Mouse (Mus musculus) liver, embryonic 11.5 days (tissue): ENCODE data around the gene Taok3. TPM values are rescaled to one million over a fixed set of nuclear protein-coding genes. Genes with fewer than 3 reads are reported as not detected.
"Not testable (repeated sequence)": the region's sequence is repeated elsewhere in the genome, so short reads cannot be mapped to it uniquely, and the experiment has no call there.

Experiments used
- ATAC-seq: fragments of 200-750 bp; cut with Nextera tagmentation; replicated peaks from 2 replicates; pipeline ENCODE4 v1.8.0; 2017; ENCODE audit warnings: moderate number of reproducible peaks, mild to moderate bottlenecking, moderate TSS enrichment, moderate library complexity; ENCODE audit not compliant: low FRiP score
- DNase-seq: peaks from one replicate; pipeline ENCODE4 v3.0.0-alpha.2; 2017; ENCODE audit warnings: low spot score
- H3K27ac ChIP-seq: fragments of 300-500 bp; sonication (generic); 2 replicates; pipeline ENCODE4 v1.5.1; 2014; ENCODE audit warnings: mild to moderate bottlenecking, low read depth, low read length, control low read depth
- H3K27me3 ChIP-seq: fragments of 300-500 bp; sonication (generic); replicated peaks from 2 replicates; pipeline ENCODE4 v1.6.1; 2014; ENCODE audit warnings: low read length, mixed read lengths; ENCODE audit not compliant: control insufficient read depth, insufficient read depth
- H3K36me3 ChIP-seq: fragments of 300-500 bp; sonication (generic); 2 replicates; pipeline ENCODE4 v1.6.1; 2014; ENCODE audit warnings: mild to moderate bottlenecking, low read length, moderate library complexity, mixed read lengths; ENCODE audit not compliant: control insufficient read depth, insufficient read depth
- H3K4me1 ChIP-seq: fragments of 300-500 bp; sonication (generic); replicated peaks from 2 replicates; pipeline ENCODE4 v1.6.1; 2014; ENCODE audit warnings: low read length, mixed read lengths; ENCODE audit not compliant: control insufficient read depth, insufficient read depth
- H3K4me2 ChIP-seq: fragments of 300-500 bp; sonication (generic); 2 replicates; pipeline ENCODE4 v1.6.1; 2014; ENCODE audit warnings: mild to moderate bottlenecking, control low read depth, moderate library complexity
- H3K4me3 ChIP-seq: fragments of 300-500 bp; sonication (generic); 2 replicates; pipeline ENCODE4 v1.5.1; 2014; ENCODE audit warnings: low read depth, low read length, control low read depth
- H3K9ac ChIP-seq: fragments of 300-500 bp; sonication (generic); 2 replicates; pipeline ENCODE4 v1.6.1; 2014; ENCODE audit warnings: low read depth, low read length, control low read depth
- H3K9me3 ChIP-seq: fragments of 300-500 bp; sonication (generic); 2 replicates; pipeline ENCODE4 v1.6.1; 2016; ENCODE audit warnings: low read length, inconsistent platforms, mixed read lengths; ENCODE audit not compliant: control insufficient read depth
- WGBS: fragments of 180-500 bp; shearing (Covaris S2); extraction: QIAGEN DNeasy Blood & Tissue Kit; methylation state at CpG from one replicate; pipeline ENCODE4 v1.1.7; 2014; 5-methylcytosine and 5-hydroxymethylcytosine counted together
- polyA plus RNA-seq: library from polyadenylated mRNA; unstranded; fragments of >200 nt; fragmentation: Nextera tagmentation; extraction: Ambion mirVana; gene quantifications from 2 replicates; pipeline ENCODE4 v1.2.1, GENCODE M21; 2014

Taok3 gene
- polyA plus RNA-seq, 1 experiment from 2014 or later = 69.3 TPM

GRCm38 (mm10) chr5:117286286-117286685 is 166.4 kb downstream of the Taok3 start:
- Histone ChIP-seq H3K27ac (no peak overlapping the region), H3K4me2 (peak overlapping the region; percentile 71), H3K4me1 (peaks cover 17% of the 10 kb centered on the region), H3K27me3 (no peaks in the 10 kb centered on the region), H3K36me3 (peaks cover 20% of the 10 kb centered on the region; the same call in 1 of the 2 replicates), H3K9ac (peak overlapping the region; percentile 85), H3K9me3 (no peaks in the 10 kb centered on the region), H3K4me3 (peak overlapping the region; percentile 83)
- 63% methylated on average over 3 of the region's 3 CpGs for WGBS
- DNase-seq = no peak
- no peak for ATAC-seq

DNA sequence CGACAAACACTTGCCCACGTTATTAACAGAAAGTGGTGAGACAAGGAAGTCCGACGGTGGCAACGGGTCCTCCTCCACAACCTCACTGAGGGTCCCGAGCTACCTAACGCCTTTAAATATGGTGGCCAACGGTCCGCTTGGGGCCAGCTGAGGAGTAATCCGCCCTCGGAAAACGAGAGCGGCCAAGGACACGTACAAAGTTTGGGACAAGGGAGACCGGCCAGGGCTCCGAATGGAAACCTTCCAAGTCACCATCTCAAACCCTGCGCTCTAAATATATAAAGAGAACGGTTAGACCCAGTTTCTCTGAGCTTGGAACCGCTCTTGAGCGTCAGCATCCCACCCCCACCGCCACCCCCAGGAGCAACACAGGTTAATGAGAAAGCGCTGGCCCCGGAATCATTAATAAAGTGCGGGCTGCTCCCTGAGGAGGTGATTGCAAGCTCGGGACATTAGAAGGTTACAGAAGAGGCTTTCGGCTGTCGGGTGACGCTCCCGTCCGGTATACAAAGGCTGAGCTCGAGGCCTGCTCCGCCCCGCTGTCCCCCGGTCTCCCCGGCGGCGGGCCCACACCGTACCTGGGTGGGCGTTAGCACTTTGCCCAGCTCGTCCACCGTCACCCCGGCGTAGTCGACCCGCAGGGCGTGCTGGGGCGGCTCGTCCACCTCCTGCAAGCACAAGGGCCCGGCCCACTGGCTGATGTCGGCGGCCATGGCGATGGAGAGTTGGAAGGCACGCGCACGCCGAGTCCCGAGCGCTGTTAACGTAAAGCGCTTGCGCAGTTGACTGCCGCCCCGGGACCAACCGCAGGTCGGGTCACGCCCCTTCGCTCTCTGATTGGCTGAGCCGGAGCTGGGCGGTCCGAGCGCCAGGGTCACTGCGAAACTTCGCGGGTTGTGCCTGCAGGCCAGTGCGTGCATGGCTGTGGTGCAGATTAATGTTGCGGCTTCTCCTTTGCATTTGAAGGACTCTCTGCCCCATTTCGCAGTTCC is 167.2 kb downstream of the Taok3 start, which contains the start of gene Pebp1:
Gene Pebp1, minus strand, starts transcription at position 795 of the 992 bp plus-strand sequence.
- ATAC-seq (peak; percentile 97), DNase-seq (peak; percentile 92)
- peaks cover 20% of the 10 kb centered on the region; the same call in 1 of the 2 replicates for H3K36me3 ChIP-seq
- no peaks in the 10 kb centered on the region for H3K27me3 ChIP-seq
- H3K4me3 ChIP-seq = peak within 1 kb of the TSS; percentile 83
- peak within 1 kb of the TSS; percentile 71 for H3K4me2 ChIP-seq
- H3K9ac ChIP-seq = peak within 1 kb of the TSS; percentile 85
- WGBS = under 1% methylated on average over 76 of the region's 77 CpGs
- no peaks in the 10 kb centered on the region for H3K9me3 ChIP-seq
- peak within 1 kb of the TSS; percentile 53 for H3K27ac ChIP-seq
- peaks cover 17% of the 10 kb centered on the region for H3K4me1 ChIP-seq

GRCm38 (mm10) chr5:117289646-117290045 is 169.7 kb downstream of the Taok3 start:
- no peak overlapping the region for H3K27ac ChIP-seq
- H3K9me3 ChIP-seq = no peaks in the 10 kb centered on the region
- no peak overlapping the region for H3K4me3 ChIP-seq
- H3K36me3 ChIP-seq = peaks cover 5% of the 10 kb centered on the region; the same call in 1 of the 2 replicates
- DNase-seq = no peak
- H3K4me1 ChIP-seq = peaks cover 12% of the 10 kb centered on the region
- no peak for ATAC-seq
- no peak overlapping the region for H3K9ac ChIP-seq
- no peaks in the 10 kb centered on the region for H3K27me3 ChIP-seq
- H3K4me2 ChIP-seq = no peak overlapping the region

DNA sequence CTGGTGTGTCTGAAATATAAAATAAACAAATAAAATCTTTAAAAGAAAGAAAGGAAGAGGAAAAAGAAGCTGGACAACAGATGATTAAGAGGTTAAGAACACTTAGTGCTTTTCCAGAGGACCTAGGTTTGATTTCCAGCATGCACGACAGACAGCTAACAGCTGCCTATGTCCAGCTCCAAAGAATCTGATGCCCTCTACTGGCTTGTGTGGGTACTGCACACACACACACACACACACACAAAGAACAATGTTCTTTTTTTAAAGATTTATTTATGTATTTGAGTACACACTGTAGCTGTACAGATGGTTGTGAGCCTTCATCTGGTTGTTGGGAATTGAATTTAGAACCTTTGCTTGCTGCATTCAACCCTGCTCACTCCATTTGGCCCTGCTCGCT is 170.2 kb downstream of the Taok3 start:
- Histone ChIP-seq H3K4me3 (no peak overlapping the region), H3K9ac (no peak overlapping the region), H3K4me1 (peaks cover 9% of the 10 kb centered on the region), H3K27ac (no peak overlapping the region), H3K27me3 (no peaks in the 10 kb centered on the region), H3K4me2 (no peak overlapping the region), H3K36me3 (peaks cover 3% of the 10 kb centered on the region; the same call in 1 of the 2 replicates), H3K9me3 (no peaks in the 10 kb centered on the region)
- DNase-seq (no peak), ATAC-seq (no peak)
- WGBS = 88% methylated on average over 2 of the region's 2 CpGs

DNA sequence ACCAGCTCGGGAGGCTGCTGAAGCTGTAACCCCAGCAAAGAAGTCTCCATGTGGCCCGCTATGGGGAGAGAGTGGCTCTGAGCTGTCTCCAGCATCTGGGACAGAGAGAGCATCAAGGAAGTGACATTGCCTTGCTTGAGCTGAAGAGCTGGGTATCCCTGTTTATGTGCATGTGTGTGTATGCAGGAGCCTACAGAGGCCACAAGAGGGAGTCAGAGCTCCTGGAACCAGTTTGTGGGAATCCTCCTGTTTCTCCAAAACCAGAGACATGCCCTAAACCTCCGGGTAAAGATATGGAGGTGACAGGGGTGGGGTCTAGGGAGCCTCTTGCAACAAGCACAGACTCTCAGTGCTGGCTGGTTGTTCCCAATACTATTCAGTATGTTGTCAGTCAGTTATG is 171.4 kb downstream of the Taok3 start:
- Histone ChIP-seq H3K27ac (no peak overlapping the region), H3K9ac (no peak overlapping the region), H3K4me2 (no peak overlapping the region), H3K36me3 (no peaks in the 10 kb centered on the region), H3K9me3 (no peaks in the 10 kb centered on the region), H3K4me1 (peaks cover 7% of the 10 kb centered on the region), H3K27me3 (no peaks in the 10 kb centered on the region), H3K4me3 (no peak overlapping the region)
- no peak for ATAC-seq
- WGBS = 77% methylated on average over 3 of the region's 3 CpGs
- DNase-seq = no peak

- no peak overlapping the region for H3K4me2 ChIP-seq
- 61% methylated on average over 6 of the region's 6 CpGs for WGBS
- H3K9me3 ChIP-seq = no peaks in the 10 kb centered on the region
- H3K4me3 ChIP-seq = no peak overlapping the region
- H3K27me3 ChIP-seq = no peaks in the 10 kb centered on the region
- ATAC-seq (no peak), DNase-seq (no peak)
- no peak overlapping the region for H3K27ac ChIP-seq
- H3K4me1 ChIP-seq = peaks cover 7% of the 10 kb centered on the region
- H3K9ac ChIP-seq = no peak overlapping the region
- no peaks in the 10 kb centered on the region for H3K36me3 ChIP-seq
Measured at GRCm38 (mm10) chr5:117292547-117292946, 172.6 kb downstream of the Taok3 start.

DNA sequence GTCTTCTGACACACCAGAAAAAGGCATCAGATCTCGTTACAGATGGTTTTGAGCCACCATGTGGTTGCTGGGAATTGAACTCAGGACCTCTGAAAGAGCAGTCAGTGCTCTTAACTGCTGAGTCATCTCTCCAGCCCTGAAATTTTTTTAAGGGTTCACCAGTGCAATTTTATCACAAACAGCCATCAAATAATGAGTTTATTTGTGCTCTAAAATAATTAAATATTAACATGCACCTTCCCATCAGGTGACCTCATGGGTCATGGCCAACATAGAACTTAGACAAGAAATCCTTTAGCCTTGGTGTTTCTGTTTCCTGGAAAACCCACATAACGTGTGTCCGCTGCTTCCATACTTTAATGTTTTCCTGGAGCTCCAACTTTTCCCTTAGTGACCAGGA is 173.8 kb downstream of the Taok3 start:
- H3K9ac ChIP-seq, H3K4me3 ChIP-seq, DNase-seq, H3K27me3 ChIP-seq, H3K9me3 ChIP-seq, ATAC-seq, H3K27ac ChIP-seq, H3K4me1 ChIP-seq, H3K36me3 ChIP-seq, H3K4me2 ChIP-seq: not testable (repeated sequence)
- 79% methylated on average over 3 of the region's 3 CpGs for WGBS

GRCm38 (mm10) chr5:117295011-117295410 is 175.1 kb downstream of the Taok3 start:
- no peak overlapping the region for H3K27ac ChIP-seq
- WGBS = 79% methylated on average over 8 of the region's 8 CpGs
- H3K36me3 ChIP-seq = no peaks in the 10 kb centered on the region
- H3K4me1 ChIP-seq = no peaks in the 10 kb centered on the region
- H3K9ac ChIP-seq = no peak overlapping the region
- no peaks in the 10 kb centered on the region for H3K27me3 ChIP-seq
- no peak overlapping the region for H3K4me3 ChIP-seq
- DNase-seq = no peak
- no peak for ATAC-seq
- no peak overlapping the region for H3K4me2 ChIP-seq
- H3K9me3 ChIP-seq = no peaks in the 10 kb centered on the region

DNA sequence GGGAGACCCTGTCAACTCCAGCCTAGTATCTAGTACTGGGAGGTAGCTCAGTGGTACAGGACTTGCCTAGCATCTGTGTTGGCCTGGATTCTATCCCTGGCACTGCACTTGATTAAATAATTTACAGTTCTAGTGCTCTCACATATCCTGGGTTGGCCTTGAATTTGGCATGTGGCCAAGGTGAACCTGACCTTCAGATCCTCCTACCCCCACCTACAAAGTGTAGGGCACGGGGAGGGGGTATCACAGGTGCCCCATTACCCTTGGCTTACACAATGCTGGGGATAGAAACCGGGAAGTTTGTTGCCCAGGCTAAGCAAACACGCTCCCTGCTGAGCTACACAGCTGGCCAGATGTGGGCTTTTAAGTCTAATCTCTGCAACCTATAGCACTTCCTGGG is 183.0 kb downstream of the Taok3 start:
- Histone ChIP-seq H3K9me3 (no peaks in the 10 kb centered on the region), H3K4me2 (no peak overlapping the region), H3K36me3 (no peaks in the 10 kb centered on the region), H3K4me1 (no peaks in the 10 kb centered on the region), H3K27me3 (no peaks in the 10 kb centered on the region), H3K27ac (no peak overlapping the region), H3K9ac (no peak overlapping the region), H3K4me3 (no peak overlapping the region)
- DNase-seq = no peak
- ATAC-seq = no peak; the same call in 1 of the 2 replicates
- WGBS = 56% methylated on average over 3 of the region's 3 CpGs
